Mouse (Mus musculus): ENCODE results near the gene Ptprq. TPM values are rescaled to one million over a fixed set of nuclear protein-coding genes. Genes with fewer than 3 reads are reported as not detected.

Gene Ptprq
- total and polyA plus RNA-seq, 2 experiments from 2014 or later = 0.03 to 0.10 TPM

GRCm38 (mm10) chr10:107485870-107486269, 234.0 kb downstream of the Ptprq start, which contains the start of gene Myf5:
TSS of gene Myf5 (minus strand) at chr10:107486134.
- no peaks in the 10 kb centered on the region for H3K36me3 ChIP-seq (ENCODE audit: insufficient read depth, low read length)
- no peak for TF ChIP-seq CTCF (IDR thresholded peaks at IDR 0.05; ENCODE audit: low read depth)
- WGBS = 79% methylated on average over 8 of the region's 8 CpGs
- H3K9me3 ChIP-seq (ENCODE audit: low read length) = no peaks in the 10 kb centered on the region
- no peak within 1 kb of the TSS for H3K27ac ChIP-seq
- H3K4me1 ChIP-seq (ENCODE audit: insufficient read depth, low read length) = no peaks in the 10 kb centered on the region
- H3K9ac ChIP-seq (replicated peaks; ENCODE audit: low read length) = no peak within 1 kb of the TSS
- no peak for ATAC-seq
- DNase-seq (ENCODE audit: low spot score) = no peak
- no peaks in the 10 kb centered on the region for H3K27me3 ChIP-seq (ENCODE audit: insufficient read depth, low read length)
- no peak within 1 kb of the TSS for H3K4me2 ChIP-seq (ENCODE audit: low read depth, low read length)
- H3K4me3 ChIP-seq (ENCODE audit: low read length) = no peak within 1 kb of the TSS

- H3K9me3 ChIP-seq (ENCODE audit: low read length) = no peaks in the 10 kb centered on the region
- H3K4me3 ChIP-seq (ENCODE audit: low read length) = no peak overlapping the region
- H3K27ac ChIP-seq = no peak overlapping the region
- no peak overlapping the region for H3K9ac ChIP-seq (replicated peaks; ENCODE audit: low read length)
- H3K27me3 ChIP-seq (ENCODE audit: insufficient read depth, low read length) = no peaks in the 10 kb centered on the region
- no peaks in the 10 kb centered on the region for H3K36me3 ChIP-seq (ENCODE audit: insufficient read depth, low read length)
- H3K4me2 ChIP-seq (ENCODE audit: low read depth, low read length) = no peak overlapping the region
- ATAC-seq (no peak), DNase-seq (ENCODE audit: low spot score) (no peak)
- 71% methylated on average over 10 of the region's 10 CpGs for WGBS
- no peak for TF ChIP-seq CTCF (IDR thresholded peaks at IDR 0.05; ENCODE audit: low read depth)
- H3K4me1 ChIP-seq (ENCODE audit: insufficient read depth, low read length) = no peaks in the 10 kb centered on the region
Observed at GRCm38 (mm10) chr10:107484050-107484449, 235.8 kb downstream of the Ptprq start.

- WGBS = 60% methylated on average over 2 of the region's 2 CpGs
- DNase-seq (ENCODE audit: low spot score) (no peak), ATAC-seq (no peak)
- Histone ChIP-seq H3K4me2 (ENCODE audit: low read depth, low read length) (no peak overlapping the region), H3K9me3 (ENCODE audit: low read length) (no peaks in the 10 kb centered on the region), H3K27me3 (ENCODE audit: insufficient read depth, low read length) (no peaks in the 10 kb centered on the region), H3K36me3 (ENCODE audit: insufficient read depth, low read length) (no peaks in the 10 kb centered on the region), H3K27ac (no peak overlapping the region), H3K4me3 (ENCODE audit: low read length) (no peak overlapping the region), H3K9ac (replicated peaks; ENCODE audit: low read length) (no peak overlapping the region), H3K4me1 (ENCODE audit: insufficient read depth, low read length) (no peaks in the 10 kb centered on the region)
- peak; percentile 31; the same call in 1 of the 2 replicates for TF ChIP-seq CTCF (IDR thresholded peaks at IDR 0.05; ENCODE audit: low read depth)
Observed at GRCm38 (mm10) chr10:107473497-107473896, 246.4 kb downstream of the Ptprq start.

- no peaks in the 10 kb centered on the region for H3K9me3 ChIP-seq (ENCODE audit: low read length)
- H3K27me3 ChIP-seq (ENCODE audit: insufficient read depth, low read length) = no peaks in the 10 kb centered on the region
- H3K36me3 ChIP-seq (ENCODE audit: insufficient read depth, low read length) = no peaks in the 10 kb centered on the region
- DNase-seq (ENCODE audit: low spot score) = no peak
- H3K4me3 ChIP-seq (ENCODE audit: low read length) = no peak overlapping the region
- no peak for TF ChIP-seq CTCF (IDR thresholded peaks at IDR 0.05; ENCODE audit: low read depth)
- no peak overlapping the region for H3K4me2 ChIP-seq (ENCODE audit: low read depth, low read length)
- no peak for ATAC-seq
- no peak overlapping the region for H3K27ac ChIP-seq
- 52% methylated on average over 5 of the region's 5 CpGs for WGBS
- no peaks in the 10 kb centered on the region for H3K4me1 ChIP-seq (ENCODE audit: insufficient read depth, low read length)
- no peak overlapping the region for H3K9ac ChIP-seq (replicated peaks; ENCODE audit: low read length)
Observed at GRCm38 (mm10) chr10:107471712-107472111, 248.1 kb downstream of the Ptprq start.

- no peaks in the 10 kb centered on the region for H3K36me3 ChIP-seq (ENCODE audit: insufficient read depth, low read length)
- WGBS = 97% methylated on average over 7 of the region's 7 CpGs
- no peak for TF ChIP-seq CTCF (IDR thresholded peaks at IDR 0.05; ENCODE audit: low read depth)
- H3K27ac ChIP-seq = no peak overlapping the region
- H3K9me3 ChIP-seq (ENCODE audit: low read length) = no peaks in the 10 kb centered on the region
- no peak overlapping the region for H3K9ac ChIP-seq (replicated peaks; ENCODE audit: low read length)
- H3K4me2 ChIP-seq (ENCODE audit: low read depth, low read length) = no peak overlapping the region
- no peaks in the 10 kb centered on the region for H3K27me3 ChIP-seq (ENCODE audit: insufficient read depth, low read length)
- H3K4me3 ChIP-seq (ENCODE audit: low read length) = no peak overlapping the region
- ATAC-seq (no peak), DNase-seq (ENCODE audit: low spot score) (no peak)
- no peaks in the 10 kb centered on the region for H3K4me1 ChIP-seq (ENCODE audit: insufficient read depth, low read length)
Observed at GRCm38 (mm10) chr10:107467819-107468218, 252.0 kb downstream of the Ptprq start.

Small RNA genes lying within 50 kb of the gene (microRNA-seq; reads per million reads assigned to microRNA genes)
- gene Gm44403 = 0 reads per million in 2 experiments

Other genes starting within 250 kb of the Ptprq start
- gene Myf5, start 233.9 kb downstream of the Ptprq start, total RNA-seq (2014; rRNA removed) = not detected in 2 replicates
- gene Myf5, start 233.9 kb downstream of the Ptprq start, polyA plus RNA-seq (2015; fragmentation: Nextera tagmentation; extraction: Ambion mirVana) = not detected in 2 replicates
- 0.18 TPM in 1 of 2 replicates, not detected in the other for gene Myf6, start 225.3 kb downstream of the Ptprq start, total RNA-seq (2014; rRNA removed)
- not detected in 2 replicates for gene Myf6, start 225.3 kb downstream of the Ptprq start, polyA plus RNA-seq (2015; fragmentation: Nextera tagmentation; extraction: Ambion mirVana)
- 0.04 and 0.16 TPM in 2 replicates for gene Otogl, start 192.1 kb upstream of the Ptprq start, total RNA-seq (2014; rRNA removed)
- gene Otogl, start 192.1 kb upstream of the Ptprq start, polyA plus RNA-seq (2015; fragmentation: Nextera tagmentation; extraction: Ambion mirVana) = 0.04 and 0.08 TPM in 2 replicates

Data from hindbrain, postnatal 0 days (tissue).